Mouse (Mus musculus): Measurements from ENCODE around the gene 2300009A05Rik. TPM values are rescaled to one million over a fixed set of nuclear protein-coding genes. Genes with fewer than 3 reads are reported as not detected.

2300009A05Rik gene
- polyA plus RNA-seq, 1 experiment from 2014 or later, result 36.5 TPM

GRCm38 (mm10) chr9:63359016-63359415 is 40.0 kb downstream of the 2300009A05Rik start:
- no peaks in the 10 kb centered on the region for H3K4me1 ChIP-seq (ENCODE audit: control insufficient read depth, insufficient read depth, low read length)
- no peak overlapping the region for H3K4me3 ChIP-seq (ENCODE audit: low read depth, low read length)
- no peaks in the 10 kb centered on the region for H3K27me3 ChIP-seq (ENCODE audit: control insufficient read depth, insufficient read depth, low read length)
- no peaks in the 10 kb centered on the region for H3K36me3 ChIP-seq (ENCODE audit: control insufficient read depth, insufficient read depth, low read length)
- no peak overlapping the region for H3K9ac ChIP-seq (ENCODE audit: low read length)
- no peaks in the 10 kb centered on the region for H3K9me3 ChIP-seq (ENCODE audit: control insufficient read depth, low read length)
- ATAC-seq (ENCODE audit: insufficient number of reproducible peaks, low FRiP score, low TSS enrichment, low read depth) (no peak), DNase-seq (ENCODE audit: low spot score) (no peak)
- 89% methylated on average over 5 of the region's 5 CpGs for WGBS
- H3K4me2 ChIP-seq (ENCODE audit: low read depth, severe bottlenecking), result no peak overlapping the region
- H3K27ac ChIP-seq (replicated peaks; ENCODE audit: low read depth, low read length), result no peak overlapping the region

GRCm38 (mm10) chr9:63356721-63357120 is 42.3 kb downstream of the 2300009A05Rik start:
- Histone ChIP-seq H3K27me3 (ENCODE audit: control insufficient read depth, insufficient read depth, low read length) (no peaks in the 10 kb centered on the region), H3K9ac (ENCODE audit: low read length) (no peak overlapping the region), H3K4me2 (ENCODE audit: low read depth, severe bottlenecking) (no peak overlapping the region), H3K36me3 (ENCODE audit: control insufficient read depth, insufficient read depth, low read length) (no peaks in the 10 kb centered on the region), H3K4me3 (ENCODE audit: low read depth, low read length) (no peak overlapping the region), H3K4me1 (ENCODE audit: control insufficient read depth, insufficient read depth, low read length) (no peaks in the 10 kb centered on the region), H3K27ac (replicated peaks; ENCODE audit: low read depth, low read length) (no peak overlapping the region), H3K9me3 (ENCODE audit: control insufficient read depth, low read length) (no peaks in the 10 kb centered on the region)
- DNase-seq (ENCODE audit: low spot score) (no peak), ATAC-seq (ENCODE audit: insufficient number of reproducible peaks, low FRiP score, low TSS enrichment, low read depth) (no peak)
- 94% methylated on average over 4 of the region's 4 CpGs for WGBS

- Histone ChIP-seq H3K4me2 (ENCODE audit: low read depth, severe bottlenecking) (no peak overlapping the region), H3K9ac (ENCODE audit: low read length) (no peak overlapping the region), H3K27ac (replicated peaks; ENCODE audit: low read depth, low read length) (no peak overlapping the region), H3K27me3 (ENCODE audit: control insufficient read depth, insufficient read depth, low read length) (no peaks in the 10 kb centered on the region), H3K9me3 (ENCODE audit: control insufficient read depth, low read length) (no peaks in the 10 kb centered on the region), H3K4me1 (ENCODE audit: control insufficient read depth, insufficient read depth, low read length) (no peaks in the 10 kb centered on the region), H3K4me3 (ENCODE audit: low read depth, low read length) (no peak overlapping the region), H3K36me3 (ENCODE audit: control insufficient read depth, insufficient read depth, low read length) (no peaks in the 10 kb centered on the region)
- ATAC-seq (ENCODE audit: insufficient number of reproducible peaks, low FRiP score, low TSS enrichment, low read depth), result no peak
- no peak for DNase-seq (ENCODE audit: low spot score)
- WGBS, result 89% methylated on average over 9 of the region's 9 CpGs
Measured at GRCm38 (mm10) chr9:63356278-63356677, 42.8 kb downstream of the 2300009A05Rik start.

GRCm38 (mm10) chr9:63354168-63354567 is 44.9 kb downstream of the 2300009A05Rik start:
- no peak overlapping the region for H3K4me3 ChIP-seq (ENCODE audit: low read depth, low read length)
- H3K27me3 ChIP-seq (ENCODE audit: control insufficient read depth, insufficient read depth, low read length), result no peaks in the 10 kb centered on the region
- H3K27ac ChIP-seq (replicated peaks; ENCODE audit: low read depth, low read length), result no peak overlapping the region
- H3K4me1 ChIP-seq (ENCODE audit: control insufficient read depth, insufficient read depth, low read length), result no peaks in the 10 kb centered on the region
- ATAC-seq (ENCODE audit: insufficient number of reproducible peaks, low FRiP score, low TSS enrichment, low read depth) (no peak), DNase-seq (ENCODE audit: low spot score) (no peak)
- no peak overlapping the region for H3K9ac ChIP-seq (ENCODE audit: low read length)
- 87% methylated on average over 4 of the region's 4 CpGs for WGBS
- H3K4me2 ChIP-seq (ENCODE audit: low read depth, severe bottlenecking), result no peak overlapping the region
- H3K9me3 ChIP-seq (ENCODE audit: control insufficient read depth, low read length), result no peaks in the 10 kb centered on the region
- H3K36me3 ChIP-seq (ENCODE audit: control insufficient read depth, insufficient read depth, low read length), result no peaks in the 10 kb centered on the region

- Histone ChIP-seq H3K27ac (replicated peaks; ENCODE audit: low read depth, low read length) (no peak overlapping the region), H3K4me3 (ENCODE audit: low read depth, low read length) (no peak overlapping the region), H3K27me3 (ENCODE audit: control insufficient read depth, insufficient read depth, low read length) (no peaks in the 10 kb centered on the region), H3K36me3 (ENCODE audit: control insufficient read depth, insufficient read depth, low read length) (no peaks in the 10 kb centered on the region), H3K9ac (ENCODE audit: low read length) (no peak overlapping the region), H3K4me2 (ENCODE audit: low read depth, severe bottlenecking) (no peak overlapping the region), H3K9me3 (ENCODE audit: control insufficient read depth, low read length) (no peaks in the 10 kb centered on the region), H3K4me1 (ENCODE audit: control insufficient read depth, insufficient read depth, low read length) (no peaks in the 10 kb centered on the region)
- no peak for DNase-seq (ENCODE audit: low spot score)
- no peak for ATAC-seq (ENCODE audit: insufficient number of reproducible peaks, low FRiP score, low TSS enrichment, low read depth)
- 92% methylated on average over 8 of the region's 8 CpGs for WGBS
Measured at GRCm38 (mm10) chr9:63350030-63350429, 49.0 kb downstream of the 2300009A05Rik start.

GRCm38 (mm10) chr9:63349241-63349640 is 49.8 kb downstream of the 2300009A05Rik start:
- Histone ChIP-seq H3K9ac (ENCODE audit: low read length) (no peak overlapping the region), H3K4me1 (ENCODE audit: control insufficient read depth, insufficient read depth, low read length) (no peaks in the 10 kb centered on the region), H3K4me3 (ENCODE audit: low read depth, low read length) (no peak overlapping the region), H3K9me3 (ENCODE audit: control insufficient read depth, low read length) (no peaks in the 10 kb centered on the region), H3K4me2 (ENCODE audit: low read depth, severe bottlenecking) (no peak overlapping the region), H3K36me3 (ENCODE audit: control insufficient read depth, insufficient read depth, low read length) (no peaks in the 10 kb centered on the region), H3K27ac (replicated peaks; ENCODE audit: low read depth, low read length) (no peak overlapping the region), H3K27me3 (ENCODE audit: control insufficient read depth, insufficient read depth, low read length) (no peaks in the 10 kb centered on the region)
- ATAC-seq (ENCODE audit: insufficient number of reproducible peaks, low FRiP score, low TSS enrichment, low read depth), result no peak
- WGBS, result 89% methylated on average over 3 of the region's 3 CpGs
- no peak for DNase-seq (ENCODE audit: low spot score)

- Histone ChIP-seq H3K4me3 (ENCODE audit: low read depth, low read length) (no peak overlapping the region), H3K27me3 (ENCODE audit: control insufficient read depth, insufficient read depth, low read length) (no peaks in the 10 kb centered on the region), H3K9ac (ENCODE audit: low read length) (no peak overlapping the region), H3K27ac (replicated peaks; ENCODE audit: low read depth, low read length) (no peak overlapping the region), H3K36me3 (ENCODE audit: control insufficient read depth, insufficient read depth, low read length) (no peaks in the 10 kb centered on the region), H3K9me3 (ENCODE audit: control insufficient read depth, low read length) (no peaks in the 10 kb centered on the region), H3K4me1 (ENCODE audit: control insufficient read depth, insufficient read depth, low read length) (no peaks in the 10 kb centered on the region), H3K4me2 (ENCODE audit: low read depth, severe bottlenecking) (no peak overlapping the region)
- WGBS, result 93% methylated on average over 1 of the region's 1 CpGs
- ATAC-seq (ENCODE audit: insufficient number of reproducible peaks, low FRiP score, low TSS enrichment, low read depth) (no peak), DNase-seq (ENCODE audit: low spot score) (no peak)
Measured at GRCm38 (mm10) chr9:63348146-63348545, 50.9 kb downstream of the 2300009A05Rik start.

GRCm38 (mm10) chr9:63346029-63346428 is 53.0 kb downstream of the 2300009A05Rik start:
- no peaks in the 10 kb centered on the region for H3K36me3 ChIP-seq (ENCODE audit: control insufficient read depth, insufficient read depth, low read length)
- H3K9me3 ChIP-seq (ENCODE audit: control insufficient read depth, low read length), result no peaks in the 10 kb centered on the region
- no peak overlapping the region for H3K4me3 ChIP-seq (ENCODE audit: low read depth, low read length)
- ATAC-seq (ENCODE audit: insufficient number of reproducible peaks, low FRiP score, low TSS enrichment, low read depth), result no peak
- H3K4me2 ChIP-seq (ENCODE audit: low read depth, severe bottlenecking), result no peak overlapping the region
- no peaks in the 10 kb centered on the region for H3K4me1 ChIP-seq (ENCODE audit: control insufficient read depth, insufficient read depth, low read length)
- no peaks in the 10 kb centered on the region for H3K27me3 ChIP-seq (ENCODE audit: control insufficient read depth, insufficient read depth, low read length)
- no peak overlapping the region for H3K9ac ChIP-seq (ENCODE audit: low read length)
- DNase-seq (ENCODE audit: low spot score), result no peak
- no peak overlapping the region for H3K27ac ChIP-seq (replicated peaks; ENCODE audit: low read depth, low read length)
- 91% methylated on average over 6 of the region's 6 CpGs for WGBS

Data from limb, embryonic 11.5 days (tissue).